Mouse (Mus musculus) megakaryocyte, embryonic 14.5 days (primary cell): ENCODE measurements around the gene Erg28. TPM values are rescaled to one million over a fixed set of nuclear protein-coding genes. Genes with fewer than 3 reads are reported as not detected.
A peak's percentile ranks its signal among the peaks of the same experiment; 100 is the strongest.

ENCODE experiments used
- H3K27me3 ChIP-seq: replicated peaks from 2 replicates; pipeline ENCODE3; 2012; ENCODE audit warnings: inconsistent platforms
- H3K36me3 ChIP-seq: replicated peaks from 2 replicates; pipeline ENCODE3; 2012; ENCODE audit warnings: low read length, inconsistent platforms, mixed read lengths
- H3K4me1 ChIP-seq: 2 replicates; pipeline ENCODE4 v1.6.1; 2012; ENCODE audit warnings: inconsistent platforms
- H3K4me3 ChIP-seq: replicated peaks from 2 replicates; pipeline ENCODE3; 2012; ENCODE audit warnings: moderate library complexity, mild to moderate bottlenecking, inconsistent platforms
- H3K9me3 ChIP-seq: 2 replicates; pipeline ENCODE4 v1.6.1; 2012; ENCODE audit warnings: inconsistent platforms
- FLI1 ChIP-seq: IDR thresholded peaks from 2 replicates; pipeline ENCODE4 v1.6.1; 2012; ENCODE audit warnings: low read length, inconsistent platforms, mixed read lengths
- GATA1 ChIP-seq: IDR thresholded peaks from 3 replicates; pipeline ENCODE4 v1.6.1; 2012; ENCODE audit warnings: mixed read lengths, low read length, inconsistent platforms, borderline replicate concordance
- polyA plus RNA-seq: library from polyadenylated mRNA; stranded (reverse); fragments of >175 nt; gene quantifications from 2 replicates; pipeline ENCODE4 v1.2.3, GENCODE M21; 2012; ENCODE audit warnings: low replicate concordance; ENCODE audit not compliant: insufficient read depth

The Erg28 gene
- 4.6 TPM in 1 of 2 replicates, not detected in the other for polyA plus RNA-seq

DNA sequence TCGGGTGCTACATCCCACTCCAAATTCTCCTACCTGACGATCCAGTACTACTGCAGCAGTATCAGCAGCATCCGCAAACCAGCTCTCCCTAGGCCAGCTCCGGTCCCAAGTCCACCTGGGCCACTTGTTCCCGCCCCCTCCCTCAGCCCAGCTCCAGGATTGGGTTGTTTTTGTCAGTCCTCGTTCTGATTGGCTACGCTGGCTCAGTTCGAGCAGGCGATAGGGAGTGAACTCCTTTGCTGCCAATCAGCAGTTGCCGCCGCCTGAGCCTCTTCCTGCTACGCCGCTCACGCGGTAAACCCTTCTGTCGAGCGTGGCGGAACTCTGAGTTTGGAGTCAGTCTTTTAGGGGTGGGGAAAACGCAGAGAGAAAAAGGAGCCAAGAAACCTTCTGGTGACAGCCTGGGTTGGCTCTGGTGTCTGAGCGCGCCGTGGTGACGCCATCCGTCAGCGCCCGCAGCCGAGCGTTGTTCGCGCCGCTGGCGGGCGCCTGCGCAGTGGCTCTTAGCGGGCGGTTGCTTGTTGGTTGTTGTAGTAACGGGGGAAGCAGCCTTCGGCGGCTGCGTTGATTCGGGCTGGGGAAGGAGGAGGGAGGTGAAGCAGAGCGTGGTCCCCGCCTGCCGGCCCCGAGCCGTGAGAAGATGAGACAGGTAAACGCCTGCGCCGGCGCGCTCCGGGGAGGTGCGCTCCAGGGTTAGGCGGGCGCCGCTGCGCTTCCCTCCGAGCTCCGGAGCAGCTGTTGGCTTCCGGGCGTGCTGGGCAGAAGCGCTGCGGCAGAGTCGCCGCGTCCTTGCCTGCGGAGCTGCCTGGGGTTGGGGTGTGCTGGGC, at the start of gene Erg28, which contains the start of gene Ttll5:
TSS of gene Erg28 (minus strand) at position 113 of the 827 bp plus-strand sequence.
TSS of gene Ttll5 (plus strand) at position 222 of the 827 bp plus-strand sequence.
- Histone ChIP-seq H3K36me3 (peaks cover 59% of the 10 kb centered on the region), H3K9me3 (no peaks in the 10 kb centered on the region), H3K4me1 (peaks cover 58% of the 10 kb centered on the region), H3K27me3 (no peaks in the 10 kb centered on the region), H3K4me3 (peak within 1 kb of the TSS; percentile 97)
- no peak for TF ChIP-seq FLI1
- TF ChIP-seq GATA1 = no peak

DNA sequence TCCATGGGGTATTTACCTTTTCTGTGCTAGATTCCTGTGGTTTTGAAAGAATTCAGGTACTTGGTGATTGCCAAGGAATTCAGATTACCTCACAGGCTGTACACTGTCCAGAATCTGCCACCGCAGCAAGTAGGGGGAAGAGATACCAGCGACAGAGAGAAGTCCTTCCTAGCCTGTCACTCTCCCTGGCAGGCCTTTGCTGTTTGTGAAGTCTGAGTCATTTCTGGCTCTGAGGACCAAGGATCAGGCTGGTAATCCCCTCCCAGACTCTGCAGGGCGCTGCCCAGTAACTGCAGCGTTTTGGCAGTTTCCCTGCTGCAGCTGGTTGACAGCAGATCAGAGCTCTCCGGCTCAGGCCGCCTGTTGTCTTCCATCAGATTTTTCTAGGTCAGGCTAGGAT, 45.1 kb upstream of the Erg28 start:
- peaks cover 48% of the 10 kb centered on the region for H3K36me3 ChIP-seq
- peaks cover 9% of the 10 kb centered on the region for H3K4me1 ChIP-seq
- TF ChIP-seq GATA1 (no peak), FLI1 (no peak)
- no peaks in the 10 kb centered on the region for H3K27me3 ChIP-seq
- H3K4me3 ChIP-seq = no peak overlapping the region
- no peaks in the 10 kb centered on the region for H3K9me3 ChIP-seq

DNA sequence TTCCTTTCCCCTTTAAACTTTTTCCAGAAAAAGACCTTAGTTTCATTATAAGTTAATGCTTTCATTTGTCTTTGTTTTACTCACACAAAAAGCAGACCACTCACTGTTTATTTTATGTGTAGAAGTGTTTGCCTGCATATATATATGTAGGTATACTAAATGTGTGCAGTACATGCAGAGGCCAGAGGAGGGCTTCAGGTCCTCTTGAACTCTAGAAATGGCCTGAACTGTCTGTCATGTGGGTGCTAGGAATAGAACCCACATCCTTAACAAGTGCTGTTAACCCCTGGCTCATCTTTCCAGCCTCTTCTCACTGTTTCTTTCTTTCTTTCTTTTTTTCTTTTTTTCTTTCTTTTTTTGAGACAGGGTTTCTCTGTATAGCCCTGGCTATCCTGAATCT, 42.8 kb upstream of the Erg28 start:
- H3K36me3 ChIP-seq = peaks cover 56% of the 10 kb centered on the region
- no peak overlapping the region for H3K4me3 ChIP-seq
- no peak for TF ChIP-seq FLI1
- no peak for TF ChIP-seq GATA1
- H3K9me3 ChIP-seq = no peaks in the 10 kb centered on the region
- H3K4me1 ChIP-seq = peaks cover 15% of the 10 kb centered on the region
- H3K27me3 ChIP-seq = no peaks in the 10 kb centered on the region

DNA sequence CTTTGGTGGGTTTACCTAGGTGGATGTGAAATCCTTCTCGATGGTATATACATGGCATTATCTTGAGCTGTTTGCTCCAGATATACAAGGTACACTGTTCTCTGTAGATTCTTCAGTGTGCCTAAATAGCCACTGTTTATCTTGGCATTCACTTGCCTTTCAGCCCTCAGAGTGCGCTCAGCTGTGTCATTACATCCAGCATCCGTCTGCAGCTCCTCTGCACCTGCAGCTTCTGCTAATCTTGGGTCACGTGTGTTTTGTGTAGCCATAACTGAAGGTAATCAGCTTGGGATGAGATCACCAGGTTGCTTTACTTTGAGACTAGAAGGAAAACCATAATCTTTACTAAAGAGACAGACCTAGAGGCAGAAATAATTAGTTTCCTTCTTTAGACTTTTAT, 42.3 kb upstream of the Erg28 start:
- Histone ChIP-seq H3K27me3 (no peaks in the 10 kb centered on the region), H3K36me3 (peaks cover 56% of the 10 kb centered on the region), H3K4me3 (no peak overlapping the region), H3K4me1 (peaks cover 20% of the 10 kb centered on the region), H3K9me3 (no peaks in the 10 kb centered on the region)
- TF ChIP-seq GATA1 (no peak), FLI1 (no peak)

DNA sequence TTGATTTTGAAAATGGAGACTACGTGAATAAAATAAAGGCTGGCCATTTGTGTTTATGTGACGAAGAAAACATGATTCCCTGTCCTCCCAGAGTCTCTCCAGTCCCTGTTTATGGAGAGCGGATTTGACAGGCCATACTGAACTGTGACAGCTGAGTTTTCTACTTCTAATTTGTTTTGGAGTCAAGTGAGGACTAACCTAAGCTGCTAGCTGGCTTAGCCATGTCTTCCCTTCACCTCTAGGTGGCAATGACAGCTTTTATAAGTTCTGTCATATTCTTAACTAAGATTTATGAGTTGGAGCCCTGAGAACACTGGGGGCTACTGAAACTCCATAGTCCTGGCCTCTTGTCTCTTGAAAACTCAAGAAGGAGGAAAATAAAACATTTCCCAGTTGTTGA, 41.2 kb upstream of the Erg28 start:
- Histone ChIP-seq H3K4me3 (no peak overlapping the region), H3K9me3 (no peaks in the 10 kb centered on the region), H3K27me3 (no peaks in the 10 kb centered on the region), H3K36me3 (peaks cover 58% of the 10 kb centered on the region), H3K4me1 (peaks cover 20% of the 10 kb centered on the region)
- TF ChIP-seq GATA1 = no peak
- no peak for TF ChIP-seq FLI1

DNA sequence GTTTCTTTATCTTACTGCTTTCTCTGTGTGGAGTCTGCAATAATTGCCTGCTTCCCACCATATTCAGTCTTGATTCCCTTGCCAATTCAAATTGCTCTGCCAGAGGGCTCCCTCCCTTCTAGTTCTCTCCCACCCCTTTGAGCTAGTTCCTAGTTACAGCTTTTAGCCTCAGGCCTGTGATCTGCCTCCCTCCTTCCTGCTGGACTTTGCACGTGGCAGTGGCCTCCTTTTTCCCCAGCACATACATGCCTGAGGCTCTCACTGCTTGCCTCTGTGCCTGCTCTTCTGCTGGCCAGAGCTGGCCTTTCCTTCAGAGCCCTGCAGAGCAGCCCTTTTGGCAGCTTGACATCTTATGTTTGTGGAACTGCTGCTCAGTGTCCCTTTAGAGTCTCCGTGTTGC, 38.2 kb upstream of the Erg28 start:
- Histone ChIP-seq H3K4me1 (peaks cover 11% of the 10 kb centered on the region), H3K36me3 (peaks cover 53% of the 10 kb centered on the region), H3K4me3 (no peak overlapping the region), H3K9me3 (no peaks in the 10 kb centered on the region), H3K27me3 (no peaks in the 10 kb centered on the region)
- TF ChIP-seq GATA1 = no peak
- TF ChIP-seq FLI1 = no peak

DNA sequence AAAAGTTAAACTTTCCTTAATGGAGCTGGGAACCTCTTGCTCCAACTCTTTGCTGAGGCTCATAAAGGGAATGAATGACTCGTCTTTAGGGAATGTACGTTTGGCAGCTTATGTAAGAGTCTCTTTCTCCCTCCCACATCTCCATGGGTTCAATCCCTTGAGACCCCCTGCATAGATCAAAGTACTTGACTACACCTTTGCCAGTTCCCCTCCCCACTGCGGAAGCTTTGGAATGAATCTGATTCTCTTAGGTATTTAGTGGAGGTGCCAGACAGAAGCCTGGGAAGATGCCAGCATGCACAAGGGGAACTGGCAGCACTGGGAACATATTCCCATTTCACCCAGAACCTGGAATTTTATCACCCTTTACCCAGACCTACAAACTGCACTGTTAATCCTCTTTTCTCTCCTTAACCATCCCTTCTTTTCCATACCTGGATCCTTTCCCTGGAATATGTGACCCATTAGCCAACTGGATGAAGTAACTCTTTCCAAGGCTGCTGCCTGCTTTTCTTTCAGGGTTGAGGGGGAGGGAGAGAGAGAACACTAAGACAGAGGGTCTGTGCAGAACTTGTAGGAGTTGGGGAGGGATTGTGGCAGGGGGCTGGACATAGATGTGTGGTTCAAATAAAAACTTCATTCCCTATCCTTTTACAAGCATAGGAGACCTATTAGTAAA, 35.3 kb upstream of the Erg28 start:
- no peak overlapping the region for H3K4me3 ChIP-seq
- no peak for TF ChIP-seq FLI1
- no peak for TF ChIP-seq GATA1
- peaks cover 11% of the 10 kb centered on the region for H3K4me1 ChIP-seq
- no peaks in the 10 kb centered on the region for H3K9me3 ChIP-seq
- H3K27me3 ChIP-seq = no peaks in the 10 kb centered on the region
- peaks cover 67% of the 10 kb centered on the region for H3K36me3 ChIP-seq

DNA sequence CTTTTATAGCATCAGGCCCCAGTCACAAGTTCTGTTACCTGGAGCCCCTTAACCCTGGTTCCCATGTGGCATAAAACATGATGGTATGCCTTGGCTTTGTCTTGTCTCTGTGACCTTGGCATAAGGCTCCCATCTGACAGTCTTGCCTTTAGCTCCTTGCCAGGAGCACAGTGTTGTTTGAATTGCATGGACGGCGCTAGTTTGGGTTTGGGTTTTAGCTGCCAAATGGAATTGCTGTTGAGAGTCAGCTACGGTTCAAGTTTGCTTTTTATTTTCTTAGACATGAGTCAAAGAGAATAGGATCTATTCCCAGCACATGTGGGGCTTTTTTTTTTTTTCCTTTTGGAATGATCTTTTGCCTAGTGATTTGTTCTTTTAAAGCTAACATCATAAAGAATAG, 34.8 kb upstream of the Erg28 start:
- peaks cover 11% of the 10 kb centered on the region for H3K4me1 ChIP-seq
- H3K27me3 ChIP-seq = no peaks in the 10 kb centered on the region
- no peak overlapping the region for H3K4me3 ChIP-seq
- H3K9me3 ChIP-seq = no peaks in the 10 kb centered on the region
- peaks cover 66% of the 10 kb centered on the region for H3K36me3 ChIP-seq
- no peak for TF ChIP-seq GATA1
- TF ChIP-seq FLI1 = no peak

DNA sequence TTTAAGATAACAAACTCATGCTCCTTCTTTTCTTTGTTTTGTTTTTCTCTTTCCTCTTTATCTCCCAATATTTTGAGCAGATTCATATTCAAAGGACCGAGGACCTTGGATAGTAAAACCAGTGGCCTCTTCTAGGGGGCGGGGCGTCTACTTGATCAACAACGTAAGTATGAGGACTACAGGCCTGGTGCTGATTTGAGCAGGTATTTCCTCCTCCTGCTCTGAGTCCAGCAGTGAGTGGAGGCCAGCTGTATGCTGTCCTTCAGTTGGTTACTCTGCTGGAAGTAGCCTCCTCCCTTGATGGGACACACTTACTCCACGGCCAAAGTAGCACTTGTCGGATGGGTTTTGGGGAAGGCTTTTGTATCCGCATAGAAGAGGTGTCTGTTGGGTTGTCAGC, 33.0 kb upstream of the Erg28 start:
- Histone ChIP-seq H3K27me3 (no peaks in the 10 kb centered on the region), H3K4me3 (no peak overlapping the region), H3K9me3 (no peaks in the 10 kb centered on the region), H3K36me3 (peaks cover 64% of the 10 kb centered on the region), H3K4me1 (peaks cover 21% of the 10 kb centered on the region)
- no peak for TF ChIP-seq FLI1
- TF ChIP-seq GATA1 = no peak

DNA sequence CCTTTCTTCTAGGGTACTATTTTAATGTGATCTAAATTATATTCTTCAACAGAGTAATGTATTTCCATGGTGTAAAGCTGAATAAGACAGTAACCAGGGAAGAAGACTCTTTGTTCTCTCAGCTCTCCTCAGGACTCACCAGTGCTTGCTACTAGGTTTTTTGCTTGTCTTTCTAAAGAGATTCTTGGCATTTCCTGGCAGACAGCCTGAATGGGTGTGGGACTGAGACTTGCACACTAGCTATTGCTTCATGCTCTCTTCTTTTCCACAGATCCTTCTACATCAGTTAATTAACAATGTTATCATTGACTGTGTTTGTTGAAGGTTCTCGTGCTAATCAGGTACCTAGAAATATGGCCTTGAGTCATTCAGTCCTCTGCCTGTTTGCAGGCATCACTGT, 29.9 kb upstream of the Erg28 start:
- H3K4me1 ChIP-seq = peaks cover 15% of the 10 kb centered on the region
- no peaks in the 10 kb centered on the region for H3K27me3 ChIP-seq
- TF ChIP-seq GATA1 (no peak), FLI1 (no peak)
- no peaks in the 10 kb centered on the region for H3K9me3 ChIP-seq
- H3K36me3 ChIP-seq = peaks cover 72% of the 10 kb centered on the region
- no peak overlapping the region for H3K4me3 ChIP-seq
